Mouse (Mus musculus): Measurements from ENCODE around the gene Rhbdd2. TPM values are rescaled to one million over a fixed set of nuclear protein-coding genes. Genes with fewer than 3 reads are reported as not detected.
A peak's percentile ranks its signal among the peaks of the same experiment; 100 is the strongest.
"Not testable (repeated sequence)": the region's sequence is repeated elsewhere in the genome, so short reads cannot be mapped to it uniquely, and the experiment has no call there.

The Rhbdd2 gene
- 36.5 and 39.5 TPM in 2 replicates for polyA plus RNA-seq (2012; rRNA removed)

DNA sequence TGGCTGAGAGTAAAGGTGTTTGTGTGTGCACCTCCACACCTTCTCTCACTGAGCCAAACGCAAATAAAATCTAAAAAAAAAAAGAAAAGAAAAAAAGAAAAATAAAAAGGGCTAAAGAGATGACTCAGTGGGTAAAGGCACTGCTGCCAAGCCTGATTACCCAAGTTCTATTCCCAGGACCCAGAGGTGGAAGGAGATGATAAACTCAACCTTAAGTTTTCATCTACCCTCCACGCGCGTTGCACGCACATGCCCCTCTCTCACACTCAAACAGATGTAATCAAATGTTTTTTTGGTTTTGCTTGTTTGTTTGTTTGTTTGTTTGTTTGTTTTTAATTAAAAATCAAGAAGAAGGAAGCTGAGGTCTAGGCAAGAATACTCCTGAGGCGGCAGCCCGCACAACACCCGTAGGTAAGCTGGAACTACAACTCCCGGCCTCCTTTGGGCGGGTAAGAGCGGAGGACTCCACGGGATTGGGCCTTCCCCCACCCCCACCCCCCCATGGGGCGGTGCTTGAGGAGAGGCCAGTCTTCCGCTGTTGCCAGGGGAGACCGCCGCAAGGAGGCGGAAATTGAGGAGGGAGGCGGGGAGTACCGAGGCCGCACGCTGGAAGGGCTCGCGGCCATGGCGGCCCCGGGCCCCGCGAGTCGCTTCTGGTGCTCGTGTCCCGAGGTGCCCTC lies at the start of gene Rhbdd2:
Gene Rhbdd2 (plus strand): TSS at position 502 of the 680 bp plus-strand sequence.
- WGBS: 15% methylated on average over 30 of the region's 30 CpGs
- Histone ChIP-seq H3K4me1 (replicated peaks; ENCODE audit: control insufficient read depth, insufficient read depth, low read length) (peaks cover 10% of the 10 kb centered on the region; the same call in 1 of the 2 replicates), H3K27ac (ENCODE audit: control insufficient read depth, insufficient read depth, low read length) (no peak within 1 kb of the TSS), H3K4me3 (ENCODE audit: control insufficient read depth, insufficient read depth, low read length) (peak within 1 kb of the TSS; percentile 76), H3K27me3 (ENCODE audit: control insufficient read depth, insufficient read depth, low read length) (no peaks in the 10 kb centered on the region), H3K36me3 (ENCODE audit: control insufficient read depth, insufficient read depth, low read length) (no peaks in the 10 kb centered on the region)
- peak; percentile 52; the same call in 1 of the 2 replicates for TF ChIP-seq CTCF (IDR thresholded peaks at IDR 0.05; ENCODE audit: borderline replicate concordance, control insufficient read depth, extremely low read depth, insufficient read depth, low read length, poor library complexity)
- TF ChIP-seq POLR2A (IDR thresholded peaks at IDR 0.05; ENCODE audit: control insufficient read depth, extremely low read depth, insufficient read depth, low read length, poor library complexity): peak; percentile 67
- peak; percentile 98 for DNase-seq

- Histone ChIP-seq H3K36me3 (ENCODE audit: control insufficient read depth, insufficient read depth, low read length) (no peaks in the 10 kb centered on the region), H3K27ac (ENCODE audit: control insufficient read depth, insufficient read depth, low read length) (no peak overlapping the region), H3K27me3 (ENCODE audit: control insufficient read depth, insufficient read depth, low read length) (no peaks in the 10 kb centered on the region), H3K4me1 (replicated peaks; ENCODE audit: control insufficient read depth, insufficient read depth, low read length) (no peaks in the 10 kb centered on the region), H3K4me3 (ENCODE audit: control insufficient read depth, insufficient read depth, low read length) (no peak overlapping the region)
- 95% methylated on average over 8 of the region's 8 CpGs for WGBS
- TF ChIP-seq POLR2A (IDR thresholded peaks at IDR 0.05; ENCODE audit: control insufficient read depth, extremely low read depth, insufficient read depth, low read length, poor library complexity): no peak
- TF ChIP-seq CTCF (IDR thresholded peaks at IDR 0.05; ENCODE audit: borderline replicate concordance, control insufficient read depth, extremely low read depth, insufficient read depth, low read length, poor library complexity): no peak
- DNase-seq: no peak
These were observed 46.7 kb upstream of the Rhbdd2 start for GRCm38 (mm10) chr5:135585691-135586090.

DNA sequence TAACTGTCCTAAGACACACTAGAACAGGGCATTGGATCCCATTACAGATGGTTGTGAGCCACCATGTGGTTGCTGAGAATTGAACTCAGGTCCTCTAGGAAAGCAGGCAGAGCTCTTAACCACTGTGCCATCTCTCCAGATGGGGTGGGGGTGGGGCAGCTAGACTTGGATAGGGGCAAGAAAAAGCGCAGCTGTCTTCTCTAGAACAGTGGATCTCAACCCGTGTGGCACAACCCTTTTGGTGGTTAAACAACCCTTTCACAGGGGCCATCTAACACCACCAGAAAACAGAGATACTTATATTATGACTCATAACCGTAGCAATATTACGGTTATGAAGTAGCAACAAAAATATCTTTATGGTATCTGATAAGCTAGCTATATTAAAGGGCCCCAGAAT lies 44.7 kb upstream of the Rhbdd2 start:
- no peak for TF ChIP-seq CTCF (IDR thresholded peaks at IDR 0.05; ENCODE audit: borderline replicate concordance, control insufficient read depth, extremely low read depth, insufficient read depth, low read length, poor library complexity)
- no peak for TF ChIP-seq POLR2A (IDR thresholded peaks at IDR 0.05; ENCODE audit: control insufficient read depth, extremely low read depth, insufficient read depth, low read length, poor library complexity)
- no peak for DNase-seq
- Histone ChIP-seq H3K27ac (ENCODE audit: control insufficient read depth, insufficient read depth, low read length) (no peak overlapping the region), H3K4me3 (ENCODE audit: control insufficient read depth, insufficient read depth, low read length) (no peak overlapping the region), H3K27me3 (ENCODE audit: control insufficient read depth, insufficient read depth, low read length) (no peaks in the 10 kb centered on the region), H3K4me1 (replicated peaks; ENCODE audit: control insufficient read depth, insufficient read depth, low read length) (no peaks in the 10 kb centered on the region), H3K36me3 (ENCODE audit: control insufficient read depth, insufficient read depth, low read length) (no peaks in the 10 kb centered on the region)
- WGBS: 91% methylated on average over 4 of the region's 4 CpGs

DNA sequence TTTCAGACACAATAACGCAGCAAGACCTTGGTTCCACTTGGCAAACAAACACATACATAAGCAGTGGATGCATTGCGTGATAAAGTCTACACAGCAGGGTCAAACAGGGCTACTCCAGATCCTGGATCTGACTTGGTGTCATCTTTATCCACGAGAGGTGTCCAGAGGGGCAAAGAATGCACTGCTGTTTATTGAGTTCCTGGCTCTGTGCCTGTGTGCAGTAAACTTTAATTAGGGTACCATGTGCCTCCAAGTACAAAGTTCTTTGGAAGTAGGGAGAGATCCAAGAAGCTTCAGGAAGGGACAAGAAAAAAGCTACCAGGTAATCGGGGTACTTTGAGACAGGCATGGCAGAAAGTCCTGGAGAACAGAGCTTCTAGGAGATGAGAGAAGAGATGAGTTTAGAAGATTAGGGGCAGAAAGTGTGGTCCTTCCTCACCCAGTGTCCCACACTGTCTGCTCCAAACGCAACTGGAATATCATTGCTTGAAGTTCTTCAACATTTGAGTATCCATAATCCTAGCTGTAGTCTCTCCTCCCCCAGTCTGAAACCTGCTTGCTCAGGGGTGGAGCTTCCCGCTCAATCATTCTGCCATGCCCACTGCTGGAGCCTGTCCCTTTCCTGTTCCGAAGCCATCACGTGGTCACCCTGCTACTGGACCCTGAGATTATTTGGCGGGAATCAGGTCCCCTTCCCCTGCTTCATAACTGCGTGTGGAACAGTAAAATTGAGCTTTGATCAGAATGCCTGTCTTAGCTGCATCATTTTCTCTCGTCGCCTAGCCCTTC lies 42.2 kb upstream of the Rhbdd2 start:
- no peak overlapping the region for H3K27ac ChIP-seq (ENCODE audit: control insufficient read depth, insufficient read depth, low read length)
- no peaks in the 10 kb centered on the region for H3K36me3 ChIP-seq (ENCODE audit: control insufficient read depth, insufficient read depth, low read length)
- no peaks in the 10 kb centered on the region for H3K27me3 ChIP-seq (ENCODE audit: control insufficient read depth, insufficient read depth, low read length)
- no peak for DNase-seq
- H3K4me1 ChIP-seq (replicated peaks; ENCODE audit: control insufficient read depth, insufficient read depth, low read length): no peaks in the 10 kb centered on the region
- TF ChIP-seq POLR2A (IDR thresholded peaks at IDR 0.05; ENCODE audit: control insufficient read depth, extremely low read depth, insufficient read depth, low read length, poor library complexity) (no peak), CTCF (IDR thresholded peaks at IDR 0.05; ENCODE audit: borderline replicate concordance, control insufficient read depth, extremely low read depth, insufficient read depth, low read length, poor library complexity) (no peak)
- no peak overlapping the region for H3K4me3 ChIP-seq (ENCODE audit: control insufficient read depth, insufficient read depth, low read length)
- WGBS: 89% methylated on average over 12 of the region's 12 CpGs

DNA sequence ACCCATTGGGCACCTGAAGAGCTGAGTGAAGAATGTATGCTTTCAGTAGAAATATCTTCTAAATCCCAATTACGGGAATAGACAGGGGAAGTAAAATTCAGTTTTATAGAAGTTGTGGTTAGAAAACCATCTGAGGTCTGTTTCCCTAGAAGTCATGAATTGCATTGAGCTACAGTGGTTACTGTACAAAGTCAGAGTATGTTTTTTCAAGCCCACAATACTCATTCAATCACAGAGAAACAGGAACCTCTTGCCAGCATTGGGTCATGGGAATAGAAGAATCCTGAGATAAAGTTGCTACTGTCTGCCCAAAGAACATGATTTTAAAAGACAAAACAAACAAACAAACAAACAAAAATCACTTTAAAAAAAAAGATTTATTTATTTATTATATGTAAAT lies 27.8 kb upstream of the Rhbdd2 start:
- no CpG with 5 or more reads among the region's 1 CpGs for WGBS
- not testable (repeated sequence) for DNase-seq; H3K27ac ChIP-seq (ENCODE audit: control insufficient read depth, insufficient read depth, low read length); H3K36me3 ChIP-seq (ENCODE audit: control insufficient read depth, insufficient read depth, low read length); H3K4me3 ChIP-seq (ENCODE audit: control insufficient read depth, insufficient read depth, low read length); H3K27me3 ChIP-seq (ENCODE audit: control insufficient read depth, insufficient read depth, low read length); H3K4me1 ChIP-seq (replicated peaks; ENCODE audit: control insufficient read depth, insufficient read depth, low read length)

DNA sequence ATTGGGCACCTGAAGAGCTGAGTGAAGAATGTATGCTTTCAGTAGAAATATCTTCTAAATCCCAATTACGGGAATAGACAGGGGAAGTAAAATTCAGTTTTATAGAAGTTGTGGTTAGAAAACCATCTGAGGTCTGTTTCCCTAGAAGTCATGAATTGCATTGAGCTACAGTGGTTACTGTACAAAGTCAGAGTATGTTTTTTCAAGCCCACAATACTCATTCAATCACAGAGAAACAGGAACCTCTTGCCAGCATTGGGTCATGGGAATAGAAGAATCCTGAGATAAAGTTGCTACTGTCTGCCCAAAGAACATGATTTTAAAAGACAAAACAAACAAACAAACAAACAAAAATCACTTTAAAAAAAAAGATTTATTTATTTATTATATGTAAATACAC lies 25.7 kb upstream of the Rhbdd2 start:
- not testable (repeated sequence) for H3K4me3 ChIP-seq (ENCODE audit: control insufficient read depth, insufficient read depth, low read length); H3K27me3 ChIP-seq (ENCODE audit: control insufficient read depth, insufficient read depth, low read length); H3K4me1 ChIP-seq (replicated peaks; ENCODE audit: control insufficient read depth, insufficient read depth, low read length); H3K36me3 ChIP-seq (ENCODE audit: control insufficient read depth, insufficient read depth, low read length); H3K27ac ChIP-seq (ENCODE audit: control insufficient read depth, insufficient read depth, low read length); DNase-seq
- no CpG with 5 or more reads among the region's 1 CpGs for WGBS

DNA sequence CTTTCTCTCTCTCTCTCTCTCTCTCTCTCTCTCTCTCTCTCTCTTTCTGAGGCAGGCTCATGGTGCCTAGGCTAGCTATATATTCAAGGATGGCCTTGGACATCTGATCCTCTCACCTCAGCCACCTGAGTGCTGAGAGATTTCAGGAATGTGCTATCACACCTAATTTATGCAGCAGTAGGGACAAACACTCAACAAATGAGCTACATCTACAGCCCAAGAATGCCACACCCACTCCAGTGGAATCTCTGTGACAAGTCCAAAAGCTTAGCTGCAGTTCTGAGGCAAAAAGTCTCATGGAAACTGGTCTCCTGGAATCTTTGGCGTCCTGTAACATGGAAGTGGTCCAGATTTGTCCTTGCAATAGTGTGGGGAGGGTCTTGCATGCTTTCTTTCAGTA lies 24.8 kb upstream of the Rhbdd2 start:
- Histone ChIP-seq H3K4me3 (ENCODE audit: control insufficient read depth, insufficient read depth, low read length) (no peak overlapping the region), H3K36me3 (ENCODE audit: control insufficient read depth, insufficient read depth, low read length) (no peaks in the 10 kb centered on the region), H3K4me1 (replicated peaks; ENCODE audit: control insufficient read depth, insufficient read depth, low read length) (no peaks in the 10 kb centered on the region), H3K27ac (ENCODE audit: control insufficient read depth, insufficient read depth, low read length) (no peak overlapping the region), H3K27me3 (ENCODE audit: control insufficient read depth, insufficient read depth, low read length) (no peaks in the 10 kb centered on the region)
- TF ChIP-seq CTCF (IDR thresholded peaks at IDR 0.05; ENCODE audit: borderline replicate concordance, control insufficient read depth, extremely low read depth, insufficient read depth, low read length, poor library complexity) (no peak), POLR2A (IDR thresholded peaks at IDR 0.05; ENCODE audit: control insufficient read depth, extremely low read depth, insufficient read depth, low read length, poor library complexity) (no peak)
- 55% methylated on average over 1 of the region's 1 CpGs for WGBS
- DNase-seq: no peak
